Mouse (Mus musculus) effector memory CD4-positive, alpha-beta T cell, adult 7 months (primary cell): ENCODE measurements around the gene Vmn1r192. TPM values are rescaled to one million over a fixed set of nuclear protein-coding genes. Genes with fewer than 3 reads are reported as not detected.

Source experiments
- polyA plus RNA-seq: library from polyadenylated mRNA; unstranded; fragments of 100-300 nt; shearing (Covaris generic); gene quantifications from one replicate; pipeline ENCODE4 v1.2.1, GENCODE M21; 2017

The Vmn1r192 gene
- not detected for polyA plus RNA-seq

DNA sequence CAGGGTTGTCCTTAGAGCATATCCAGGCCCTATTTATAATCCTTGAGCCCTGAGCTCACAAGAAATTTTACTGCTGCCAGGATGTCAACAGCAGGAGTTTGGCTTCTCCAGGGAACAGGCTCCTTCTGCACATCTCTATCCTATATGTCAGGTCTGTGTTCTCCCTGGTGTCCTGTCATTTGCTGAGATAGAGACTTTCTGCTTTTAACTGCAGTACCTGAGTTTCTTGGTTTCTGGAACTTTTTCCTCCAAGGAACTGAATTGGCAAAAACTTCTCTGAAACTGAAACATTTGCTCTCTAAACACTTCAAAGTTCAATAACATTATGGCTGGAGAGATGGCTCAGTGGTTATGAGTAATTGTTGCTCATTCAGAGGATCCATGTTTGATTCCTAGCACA is at the start of gene Vmn1r192:
Vmn1r192 (minus strand) TSS at position 101 of the 400 bp plus-strand sequence.

DNA sequence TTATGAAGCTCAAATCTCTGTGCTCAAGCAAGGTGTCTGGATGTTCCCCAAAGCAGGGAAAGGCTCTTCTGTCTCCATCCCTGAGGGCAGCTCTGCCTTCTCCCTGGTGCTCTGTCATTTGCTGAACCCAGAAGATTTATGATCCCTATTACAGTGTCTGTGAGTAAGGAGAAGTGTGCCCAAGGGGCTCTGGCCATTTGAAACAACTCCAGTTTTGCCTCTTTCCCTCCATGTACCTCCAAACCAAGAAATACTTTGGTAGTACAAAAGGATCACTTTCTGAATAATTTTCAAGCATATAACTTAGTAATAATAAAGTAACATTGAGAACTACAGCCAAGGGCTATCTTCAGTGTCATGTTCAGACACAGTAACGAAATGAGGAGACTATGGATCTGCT is 32.1 kb upstream of the Vmn1r192 start, which contains the start of gene Vmn1r193:
Vmn1r193 (minus strand) TSS at position 101 of the 400 bp plus-strand sequence.

DNA sequence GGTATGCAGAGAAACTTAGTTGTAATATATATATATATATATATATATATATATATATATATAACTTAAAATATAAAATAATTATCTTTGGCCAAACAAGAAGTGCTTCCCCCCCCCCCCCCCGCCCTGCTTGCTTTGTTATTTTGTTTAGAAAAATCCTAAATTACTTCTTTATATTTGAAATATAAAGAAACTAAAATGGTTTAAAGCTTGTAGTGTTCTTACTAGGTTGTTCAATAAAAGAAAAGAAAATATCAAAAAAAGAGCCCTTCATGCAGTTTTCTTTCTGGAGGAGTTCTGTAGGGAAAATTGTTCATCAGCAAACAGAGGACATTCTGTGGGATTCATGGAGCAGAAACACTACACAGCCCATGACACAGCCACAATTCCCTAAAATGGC is 7.1 kb downstream of the Vmn1r192 start, which contains the start of gene Vmn1r191:
Vmn1r191 (minus strand) TSS at position 101 of the 400 bp plus-strand sequence.

Other genes with a start within 250 kb of the Vmn1r192 start
- 2.4 TPM for gene Zfp184, start 246.0 kb downstream of the Vmn1r192 start, polyA plus RNA-seq
- not detected for gene Pom121l2, start 209.9 kb downstream of the Vmn1r192 start, polyA plus RNA-seq
- gene Prss16, start 181.4 kb downstream of the Vmn1r192 start, polyA plus RNA-seq = 6.0 TPM
- not detected for gene Hist1h2ah, start 155.6 kb downstream of the Vmn1r192 start, polyA plus RNA-seq
- not detected for gene Hist1h2bk, start 155.3 kb downstream of the Vmn1r192 start, polyA plus RNA-seq
- gene Hist1h4i, start 149.8 kb downstream of the Vmn1r192 start, polyA plus RNA-seq = 10.9 TPM
- not detected for gene Hist1h2ag, start 148.2 kb downstream of the Vmn1r192 start, polyA plus RNA-seq
- gene Hist1h2bj, start 147.9 kb downstream of the Vmn1r192 start, polyA plus RNA-seq = 1.3 TPM
- gene Vmn1r188, start 106.7 kb downstream of the Vmn1r192 start, polyA plus RNA-seq = not detected
- not detected for gene Vmn1r189, start 85.3 kb downstream of the Vmn1r192 start, polyA plus RNA-seq
- not detected for gene Vmn1r191, start 7.2 kb downstream of the Vmn1r192 start, polyA plus RNA-seq
- 0.06 TPM for gene Vmn1r193, start 32.0 kb upstream of the Vmn1r192 start, polyA plus RNA-seq
- gene Vmn1r194, start 53.1 kb upstream of the Vmn1r192 start, polyA plus RNA-seq = not detected
- gene Vmn1r195, start 79.4 kb upstream of the Vmn1r192 start, polyA plus RNA-seq = not detected
- 0.15 TPM for gene Vmn1r196, start 98.8 kb upstream of the Vmn1r192 start, polyA plus RNA-seq
- not detected for gene Vmn1r197, start 133.4 kb upstream of the Vmn1r192 start, polyA plus RNA-seq
- 0.46 TPM for gene Vmn1r198, start 159.2 kb upstream of the Vmn1r192 start, polyA plus RNA-seq
- not detected for gene Vmn1r199, start 188.7 kb upstream of the Vmn1r192 start, polyA plus RNA-seq
- gene Vmn1r200, start 199.2 kb upstream of the Vmn1r192 start, polyA plus RNA-seq = 0.67 TPM